Mouse (Mus musculus): ENCODE measurements at regions not wholly inside any gene's neighbourhood (a gene's known extent, or its start where the extent isn't known, plus 50 kb on each side); places are given as distances from the start of the nearest gene placed in this dataset.

GRCm38 (mm10) chr3:148762541-148763225 is 227.7 kb downstream of the Adgrl2 start:
- ATAC-seq (replicated peaks; ENCODE audit: poor library complexity, severe bottlenecking) = peak; percentile 86

GRCm38 (mm10) chr3:148761586-148761985 is 228.8 kb downstream of the Adgrl2 start:
- no peak for ATAC-seq (replicated peaks; ENCODE audit: poor library complexity, severe bottlenecking)

GRCm38 (mm10) chr3:148759500-148759899 is 230.9 kb downstream of the Adgrl2 start:
- no peak for ATAC-seq (replicated peaks; ENCODE audit: poor library complexity, severe bottlenecking)

- no peak for ATAC-seq (replicated peaks; ENCODE audit: poor library complexity, severe bottlenecking)
These were observed 244.1 kb downstream of the Adgrl2 start for GRCm38 (mm10) chr3:148746234-148746633.

GRCm38 (mm10) chr3:148744651-148745050 is 245.7 kb downstream of the Adgrl2 start:
- ATAC-seq (replicated peaks; ENCODE audit: poor library complexity, severe bottlenecking) = no peak

- ATAC-seq (replicated peaks; ENCODE audit: poor library complexity, severe bottlenecking) = no peak
These were observed 256.1 kb downstream of the Adgrl2 start for GRCm38 (mm10) chr3:148734194-148734749.

GRCm38 (mm10) chr3:148733227-148733854 is 257.0 kb downstream of the Adgrl2 start:
- no peak for ATAC-seq (replicated peaks; ENCODE audit: poor library complexity, severe bottlenecking)

GRCm38 (mm10) chr3:148731436-148731835 is 258.9 kb downstream of the Adgrl2 start:
- ATAC-seq (replicated peaks; ENCODE audit: poor library complexity, severe bottlenecking) = no peak

GRCm38 (mm10) chr3:148729242-148729680 is 261.1 kb downstream of the Adgrl2 start:
- peak; percentile 73 for ATAC-seq (replicated peaks; ENCODE audit: poor library complexity, severe bottlenecking)

GRCm38 (mm10) chr3:148728513-148729241 is 261.7 kb downstream of the Adgrl2 start:
- peak; percentile 8; the same call in 1 of the 2 replicates for ATAC-seq (replicated peaks; ENCODE audit: poor library complexity, severe bottlenecking)

- peak; percentile 72 for ATAC-seq (replicated peaks; ENCODE audit: poor library complexity, severe bottlenecking)
These were observed 263.6 kb downstream of the Adgrl2 start for GRCm38 (mm10) chr3:148726596-148727331.

- ATAC-seq (replicated peaks; ENCODE audit: poor library complexity, severe bottlenecking) = no peak
These were observed 293.8 kb downstream of the Adgrl2 start for GRCm38 (mm10) chr3:148696555-148696954.

- ATAC-seq (replicated peaks; ENCODE audit: poor library complexity, severe bottlenecking) = peak; percentile 88
These were observed 294.9 kb downstream of the Adgrl2 start for GRCm38 (mm10) chr3:148695453-148695852.

- no peak for ATAC-seq (replicated peaks; ENCODE audit: poor library complexity, severe bottlenecking)
These were observed 307.2 kb downstream of the Adgrl2 start for GRCm38 (mm10) chr3:148683181-148683580.

GRCm38 (mm10) chr3:148682445-148682994 is 307.8 kb downstream of the Adgrl2 start:
- ATAC-seq (replicated peaks; ENCODE audit: poor library complexity, severe bottlenecking) = no peak

- ATAC-seq (replicated peaks; ENCODE audit: poor library complexity, severe bottlenecking) = no peak
These were observed 309.2 kb downstream of the Adgrl2 start for GRCm38 (mm10) chr3:148681186-148681585.

GRCm38 (mm10) chr3:148680737-148681136 is 309.6 kb downstream of the Adgrl2 start:
- no peak for ATAC-seq (replicated peaks; ENCODE audit: poor library complexity, severe bottlenecking)

GRCm38 (mm10) chr3:148680086-148680485 is 310.3 kb downstream of the Adgrl2 start:
- ATAC-seq (replicated peaks; ENCODE audit: poor library complexity, severe bottlenecking) = no peak

- ATAC-seq (replicated peaks; ENCODE audit: poor library complexity, severe bottlenecking) = no peak
These were observed 311.2 kb downstream of the Adgrl2 start for GRCm38 (mm10) chr3:148679121-148679520.

GRCm38 (mm10) chr3:148676025-148676424 is 314.3 kb downstream of the Adgrl2 start:
- ATAC-seq (replicated peaks; ENCODE audit: poor library complexity, severe bottlenecking) = no peak
